Mouse (Mus musculus): Measurements from ENCODE around the gene Sh3d19. TPM values are rescaled to one million over a fixed set of nuclear protein-coding genes. Genes with fewer than 3 reads are reported as not detected.

Gene Sh3d19
- total and polyA plus RNA-seq, 3 experiments = 0.16 to 0.76 (median 0.33) TPM

GRCm38 (mm10) chr3:86047686-86048408 lies 76.9 kb downstream of the Sh3d19 start:
- no peak overlapping the region for H3K9ac ChIP-seq (ENCODE audit: insufficient read depth, low read depth)
- dilution Hi-C loops (cut with MboI; ENCODE audit: extremely low pct_ligation_motif_present, extremely low pct_unique_long_range_greater_than_20kb, low sequenced_read_pairs) = no loop called here
- H3K9me3 ChIP-seq (replicated peaks; ENCODE audit: low read length) = peaks cover 7% of the 10 kb centered on the region
- no peaks in the 10 kb centered on the region for H3K4me1 ChIP-seq (ENCODE audit: control insufficient read depth in 1 of 2, insufficient read depth in 2 of 2)
- no peaks in the 10 kb centered on the region for H3K79me2 ChIP-seq (replicated peaks; ENCODE audit: control insufficient read depth, extremely low read depth, insufficient read depth, poor library complexity, severe bottlenecking)
- no peaks in the 10 kb centered on the region for H3K36me3 ChIP-seq (replicated peaks in 1 of 2; ENCODE audit: control insufficient read depth in 1 of 2, insufficient read depth in 1 of 2, low read length in 1 of 2)
- TF ChIP-seq NELFE (IDR thresholded peaks at IDR 0.05; ENCODE audit: low read depth, low read length) (no peak), CTCF (conservative IDR thresholded peaks at IDR 0.05 in 1 of 2, IDR thresholded peaks at IDR 0.05 in 1 of 2; ENCODE audit: low read depth in 2 of 2, low read length in 2 of 2) (peak in 1 of 2 experiments; percentile 28; a peak in 2 of 4 replicates)
- no peak overlapping the region for H3K4me2 ChIP-seq (ENCODE audit: insufficient read depth, low read depth, poor library complexity, severe bottlenecking)
- H3K27ac ChIP-seq (ENCODE audit: insufficient read depth, low read depth) = no peak overlapping the region
- in situ Hi-C loops (cut with MboI; ENCODE audit: low pct_ligation_motif_present, low pct_unique_long_range_greater_than_20kb, low sequenced_read_pairs) = no loop called here
- H3K27me3 ChIP-seq (replicated peaks) = no peaks in the 10 kb centered on the region
- H3K4me3 ChIP-seq (replicated peaks in 1 of 3; ENCODE audit: low read depth in 2 of 3, low read length in 2 of 3, poor library complexity in 1 of 3) = no peak overlapping the region
- DNase-seq (ENCODE audit: extremely low read depth) = no peak

DNA sequence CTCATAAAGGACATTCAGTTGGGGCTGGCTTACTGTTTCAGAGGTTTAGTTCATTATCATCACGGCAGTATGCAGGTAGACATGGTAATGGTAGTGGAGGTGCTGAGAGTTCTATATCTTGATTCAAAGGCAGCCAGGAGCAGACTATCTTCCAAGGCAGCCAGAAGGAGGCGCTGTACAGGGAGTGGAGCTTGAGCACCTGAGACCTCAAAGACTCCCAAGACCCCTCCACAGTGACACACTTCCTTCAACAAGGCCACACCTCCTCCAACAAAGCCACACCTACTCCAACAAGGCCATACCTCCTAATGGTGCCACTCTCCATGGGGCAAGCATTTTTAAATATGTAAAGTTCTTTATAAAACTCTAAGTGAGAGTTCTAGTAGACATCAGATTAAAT lies 78.1 kb downstream of the Sh3d19 start:
- H3K4me1 ChIP-seq (ENCODE audit: control insufficient read depth in 1 of 2, insufficient read depth in 2 of 2) = no peaks in the 10 kb centered on the region
- H3K4me2 ChIP-seq (ENCODE audit: insufficient read depth, low read depth, poor library complexity, severe bottlenecking) = no peak overlapping the region
- no peak overlapping the region for H3K27ac ChIP-seq (ENCODE audit: insufficient read depth, low read depth)
- H3K9me3 ChIP-seq (replicated peaks; ENCODE audit: low read length) = peaks cover 7% of the 10 kb centered on the region
- no peak overlapping the region for H3K9ac ChIP-seq (ENCODE audit: insufficient read depth, low read depth)
- no peaks in the 10 kb centered on the region for H3K36me3 ChIP-seq (replicated peaks in 1 of 2; ENCODE audit: control insufficient read depth in 1 of 2, insufficient read depth in 1 of 2, low read length in 1 of 2)
- H3K79me2 ChIP-seq (replicated peaks; ENCODE audit: control insufficient read depth, extremely low read depth, insufficient read depth, poor library complexity, severe bottlenecking) = no peaks in the 10 kb centered on the region
- dilution Hi-C loops (cut with MboI; ENCODE audit: extremely low pct_ligation_motif_present, extremely low pct_unique_long_range_greater_than_20kb, low sequenced_read_pairs) = no loop called here
- DNase-seq (ENCODE audit: extremely low read depth) = peak; percentile 10
- TF ChIP-seq UBTF (IDR thresholded peaks at IDR 0.05; ENCODE audit: low read depth, low read length) = no peak
- TF ChIP-seq CHD1 (IDR thresholded peaks at IDR 0.05; ENCODE audit: low read depth, low read length) = no peak
- no peak for TF ChIP-seq TBP (conservative IDR thresholded peaks at IDR 0.05; ENCODE audit: low read depth, low read length)
- TF ChIP-seq KAT2A (IDR thresholded peaks at IDR 0.05; ENCODE audit: insufficient replicate concordance, low read length) = no peak
- no peak for TF ChIP-seq MAZ (IDR thresholded peaks at IDR 0.05; ENCODE audit: low read depth, low read length)
- TF ChIP-seq ZC3H11A (IDR thresholded peaks at IDR 0.05; ENCODE audit: low read depth, low read length) = no peak
- no peak for TF ChIP-seq USF1 (IDR thresholded peaks at IDR 0.05; ENCODE audit: low read depth, low read length)
- no peak for TF ChIP-seq NELFE (IDR thresholded peaks at IDR 0.05; ENCODE audit: low read depth, low read length)
- no peak for TF ChIP-seq MYC (IDR thresholded peaks at IDR 0.05; ENCODE audit: low read depth, low read length)
- no peak for TF ChIP-seq SMC3 (IDR thresholded peaks at IDR 0.05; ENCODE audit: low read depth, low read length)
- no peak for TF ChIP-seq ETS1 (conservative IDR thresholded peaks at IDR 0.05; ENCODE audit: low read depth, low read length)
- TF ChIP-seq CHD2 (IDR thresholded peaks at IDR 0.05; ENCODE audit: low read length) = no peak
- no peak for TF ChIP-seq JUN (IDR thresholded peaks at IDR 0.05; ENCODE audit: insufficient read depth, low read depth, low read length)
- no peaks in the 10 kb centered on the region for H3K27me3 ChIP-seq (replicated peaks)
- no peak overlapping the region for H3K4me3 ChIP-seq (replicated peaks in 1 of 3; ENCODE audit: low read depth in 2 of 3, low read length in 2 of 3, poor library complexity in 1 of 3)
- in situ Hi-C loops (cut with MboI; ENCODE audit: low pct_ligation_motif_present, low pct_unique_long_range_greater_than_20kb, low sequenced_read_pairs) = no loop called here
